Mouse (Mus musculus): ENCODE measurements around the gene Myo3b.
"Not testable (repeated sequence)": the region's sequence is repeated elsewhere in the genome, so short reads cannot be mapped to it uniquely, and the experiment has no call there.

Myo3b gene

DNA sequence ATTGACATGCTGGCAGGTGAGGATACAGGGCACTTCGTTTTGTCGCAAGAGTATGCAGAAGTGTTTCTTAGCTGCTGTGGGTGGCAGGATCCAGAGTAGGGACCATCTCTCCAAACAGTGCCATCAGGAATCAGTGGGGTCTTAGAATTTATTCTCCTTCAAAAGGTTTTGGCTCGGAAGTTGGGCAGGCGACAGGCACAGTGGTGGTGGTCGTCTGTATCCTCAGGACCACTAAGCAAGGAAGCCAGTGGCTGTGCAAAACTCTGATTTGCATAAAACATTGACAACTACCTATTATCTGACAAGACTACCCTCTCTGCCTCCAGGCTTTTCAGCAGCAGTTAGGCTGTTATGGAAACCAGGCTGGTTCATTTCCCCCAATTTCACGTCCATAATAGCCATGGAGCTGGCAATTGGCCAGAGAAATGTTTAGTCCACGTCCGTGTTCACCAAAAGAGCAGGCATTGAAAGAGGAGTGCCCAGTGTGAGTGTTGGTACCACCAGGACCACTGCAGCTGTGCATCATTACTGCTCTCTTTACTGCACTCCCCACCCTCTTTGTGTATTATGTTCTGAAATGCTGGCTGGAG is 163.7 kb downstream of the Myo3b start:
- no peak for DNase-seq

DNA sequence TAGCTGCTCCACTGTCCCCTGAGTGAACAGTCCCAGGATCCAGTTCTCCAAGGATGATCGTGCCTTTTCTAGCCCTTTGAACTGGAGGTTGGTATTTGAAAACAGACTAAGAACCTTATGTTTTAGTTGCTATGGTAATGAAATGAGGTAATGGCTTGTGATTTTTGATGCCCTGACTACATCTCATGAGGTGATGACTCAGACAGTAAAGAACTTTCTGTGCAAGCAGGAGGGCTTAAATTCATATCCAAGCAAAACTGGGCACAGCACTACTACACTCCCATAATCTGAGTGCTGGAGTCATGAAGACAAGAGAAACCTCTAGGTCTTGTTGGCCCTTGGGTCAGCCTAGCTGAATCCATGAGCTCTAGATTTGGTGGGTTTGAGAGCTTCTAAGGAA is 169.5 kb downstream of the Myo3b start:
- DNase-seq, result no peak

DNA sequence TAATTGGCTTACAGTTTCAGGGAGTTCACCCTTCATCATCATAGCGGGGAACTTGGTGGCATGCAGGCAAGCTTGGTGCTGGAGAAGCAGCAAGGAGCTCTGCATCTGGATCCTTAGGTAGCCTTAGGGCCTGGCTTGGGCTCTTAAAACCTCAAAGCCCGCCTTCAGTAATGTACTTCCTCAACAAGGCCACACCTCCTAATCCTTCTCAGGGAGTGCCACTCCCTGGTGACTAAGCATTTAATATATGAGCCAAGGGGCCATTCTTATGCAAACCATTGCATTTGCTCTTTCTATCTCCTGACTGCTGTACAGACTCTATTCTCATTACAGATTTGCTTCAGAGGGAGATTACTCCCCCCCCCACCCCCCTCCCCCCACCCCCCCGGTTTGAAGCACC is 170.9 kb downstream of the Myo3b start:
- DNase-seq, result no peak

DNA sequence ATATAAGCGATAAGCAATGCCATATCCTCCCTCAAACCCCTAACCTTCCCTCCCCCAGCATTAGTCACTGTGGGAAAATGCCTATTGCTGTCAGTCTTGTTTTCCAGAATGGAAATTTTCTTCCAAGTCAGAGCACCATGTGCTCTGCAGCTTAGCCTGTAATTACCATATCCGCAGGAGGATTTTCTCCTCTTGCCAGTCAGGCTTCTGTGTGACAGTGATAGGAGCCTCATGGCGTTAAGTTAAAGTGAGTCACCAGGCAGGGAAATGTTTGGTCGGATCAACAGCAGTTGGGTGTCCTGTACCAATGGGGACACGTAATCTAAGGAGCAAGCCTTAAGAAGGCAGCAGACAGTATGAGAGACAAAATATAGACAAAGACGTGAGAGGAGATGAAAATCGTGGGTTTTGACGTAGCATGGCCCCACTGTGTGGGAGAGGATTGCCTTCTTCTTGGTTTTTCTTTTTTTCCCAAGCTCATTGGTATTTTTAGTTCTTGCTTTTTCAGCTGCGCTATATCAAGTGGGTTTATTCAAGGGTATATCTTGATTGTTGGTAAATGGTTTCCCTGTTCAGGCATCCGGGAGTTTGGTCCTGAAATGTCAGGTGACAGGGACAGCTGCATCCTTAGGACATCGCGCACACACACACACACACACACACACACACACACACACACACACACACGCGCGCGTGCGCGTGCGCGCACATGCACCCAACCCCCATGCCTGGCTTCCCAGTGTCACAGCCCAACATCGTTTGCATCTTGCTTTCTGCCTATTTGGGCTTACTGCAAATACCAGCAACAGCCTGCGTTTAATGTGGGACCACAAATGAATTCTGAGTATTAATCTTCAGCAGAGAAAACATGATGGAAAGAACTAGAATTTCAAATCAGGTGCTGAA is 171.8 kb downstream of the Myo3b start:
- DNase-seq, result no peak

DNA sequence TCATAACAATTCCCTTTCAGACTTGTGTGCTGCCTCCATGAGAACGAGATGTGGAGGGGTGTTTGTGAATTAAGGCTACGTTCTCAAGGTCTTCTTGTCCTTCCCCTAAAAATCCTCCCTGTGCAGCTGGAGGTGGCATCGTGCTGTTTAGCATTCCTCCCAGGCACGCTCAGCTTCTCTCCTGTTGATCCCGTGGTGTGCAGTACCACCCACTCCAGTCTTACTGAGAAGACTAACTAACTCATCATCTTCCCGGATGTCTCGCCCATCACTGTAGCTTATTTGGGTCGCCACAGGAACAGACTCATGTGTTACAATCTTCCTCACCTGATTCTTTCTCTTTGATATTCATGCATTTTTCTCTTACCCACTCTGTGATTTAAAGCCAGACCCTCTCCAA is 175.5 kb downstream of the Myo3b start:
- DNase-seq, result no peak

DNA sequence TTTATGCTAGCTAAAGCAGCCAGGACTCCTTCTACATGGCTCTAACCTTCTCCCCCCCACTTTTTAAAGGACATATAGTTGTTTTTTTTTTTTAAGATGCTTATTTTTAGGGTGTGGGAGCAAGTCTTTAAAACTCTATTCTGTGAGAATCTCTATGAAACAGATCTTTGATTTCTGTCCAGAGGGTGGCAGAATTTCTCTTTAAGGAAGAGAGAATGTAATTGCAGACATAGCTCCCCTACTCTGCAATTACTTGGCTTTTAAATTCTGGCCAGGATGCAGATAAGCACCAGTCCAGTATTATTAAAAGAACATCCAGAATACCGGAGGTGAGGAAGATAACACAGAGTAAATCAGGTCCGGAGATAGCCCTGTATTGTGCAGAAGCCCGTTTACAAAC is 178.9 kb downstream of the Myo3b start:
- DNase-seq, result no peak

DNA sequence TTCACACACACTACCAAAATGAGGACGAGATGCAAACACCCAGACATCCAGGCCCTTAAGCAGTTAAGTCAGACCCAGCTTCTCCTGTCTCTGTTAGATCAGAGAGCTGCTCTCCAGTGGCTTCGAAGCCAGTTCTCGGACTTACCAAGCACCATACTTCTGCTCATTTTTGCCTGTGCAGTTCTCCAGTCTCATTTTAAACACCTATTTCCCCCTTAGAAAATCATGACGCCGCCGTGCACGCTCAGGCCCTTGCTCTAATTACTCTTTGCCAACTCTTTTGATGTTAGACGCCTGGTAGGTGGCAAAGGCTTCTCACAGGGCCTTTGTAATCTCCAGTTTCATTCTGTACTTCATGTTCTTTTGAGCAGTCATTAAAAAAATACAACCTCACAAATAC is 179.5 kb downstream of the Myo3b start:
- DNase-seq, result no peak

DNA sequence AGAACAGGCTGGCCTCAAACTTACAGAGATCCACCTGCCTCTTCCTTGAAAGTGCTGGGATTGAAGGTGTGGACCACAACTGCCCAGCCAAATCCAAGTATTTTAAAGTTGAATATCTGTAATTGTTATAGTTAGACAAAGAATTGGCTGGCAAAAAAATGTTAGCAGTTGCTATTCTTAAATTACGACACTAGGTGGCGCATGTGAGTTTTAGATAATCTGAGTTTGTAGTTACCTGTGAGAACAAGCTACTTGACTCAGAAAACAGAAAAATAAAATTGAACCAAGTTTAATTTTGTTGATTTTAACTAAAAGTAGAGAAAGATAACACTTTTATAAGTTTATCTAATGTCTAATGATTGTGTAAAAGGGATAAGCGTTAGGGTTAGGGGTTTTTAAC is 187.8 kb downstream of the Myo3b start:
- no peak for DNase-seq

DNA sequence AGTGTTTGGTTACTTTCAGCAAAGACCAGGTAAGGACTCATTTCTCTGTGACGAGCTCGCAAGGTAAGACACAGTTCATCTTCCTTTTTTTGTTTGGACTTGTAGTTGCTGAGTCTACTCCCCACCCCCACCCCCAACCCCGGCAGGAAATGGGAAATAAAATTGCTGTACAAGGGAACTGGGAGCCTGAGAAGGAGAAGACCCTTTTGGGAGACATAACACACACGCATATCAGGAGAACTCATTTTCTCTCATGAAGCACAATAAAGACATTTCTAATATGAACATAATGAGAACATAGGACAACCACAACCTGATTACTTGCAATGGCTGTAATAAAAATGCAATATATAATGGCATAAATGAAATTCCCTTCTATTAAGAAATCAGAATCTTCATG is 195.5 kb downstream of the Myo3b start:
- not testable (repeated sequence) for DNase-seq

DNA sequence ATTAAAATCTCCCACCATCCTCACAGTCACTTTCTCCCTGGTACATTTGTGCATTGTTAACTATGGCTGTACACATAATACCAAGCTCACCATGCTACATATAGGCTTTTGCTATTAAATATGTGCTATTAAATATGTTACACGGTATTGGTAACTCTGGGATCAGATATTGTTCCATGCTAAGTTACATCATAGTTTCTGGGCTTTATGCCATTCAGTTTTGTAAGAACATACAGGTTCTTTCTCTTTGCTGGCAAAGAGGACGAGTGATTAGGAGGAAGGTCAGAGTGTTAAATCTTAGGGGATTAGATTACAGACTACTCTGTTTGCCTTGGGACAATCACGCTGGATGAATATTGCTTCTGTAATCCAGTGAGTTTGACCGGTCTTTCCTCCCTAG is 207.1 kb downstream of the Myo3b start:
- DNase-seq, result no peak

DNA sequence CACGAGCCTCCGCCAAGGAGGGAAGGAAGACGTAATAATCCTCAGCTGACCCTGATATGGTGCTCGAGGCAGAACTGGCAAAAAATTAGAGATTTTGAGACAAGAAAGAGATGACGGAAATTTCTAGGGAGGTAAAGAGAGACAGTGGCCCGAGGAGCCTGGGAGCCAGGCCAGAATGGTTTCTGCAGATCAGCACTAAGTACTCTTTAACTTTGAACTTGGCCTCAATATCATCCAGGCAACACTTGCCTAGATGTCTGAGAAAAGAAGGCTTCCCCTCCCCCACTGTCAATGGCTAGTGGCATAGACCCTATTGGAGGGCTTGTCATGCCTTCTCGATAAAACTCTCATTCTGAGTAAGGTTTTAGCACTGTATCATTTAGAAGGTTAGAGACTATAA is 209.7 kb downstream of the Myo3b start:
- DNase-seq, result no peak

DNA sequence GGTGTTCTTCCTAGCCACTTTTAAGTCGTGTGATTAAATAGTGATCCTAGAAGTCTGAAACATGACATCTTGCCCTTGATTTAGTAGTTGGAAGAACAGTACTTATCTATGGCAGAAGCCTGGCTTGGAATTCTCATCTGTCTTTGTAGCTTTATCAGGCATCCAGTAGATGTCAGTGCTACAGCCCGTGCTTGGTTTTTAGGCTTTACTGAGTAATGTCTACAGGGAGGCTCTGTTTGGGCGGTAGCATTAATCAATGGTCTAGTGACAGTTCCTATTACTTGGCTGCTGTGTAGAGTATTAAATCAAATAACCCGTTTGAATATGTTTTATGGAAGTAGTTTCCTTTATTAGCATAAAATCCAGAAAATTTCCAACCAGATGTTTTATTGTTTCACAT is 210.9 kb downstream of the Myo3b start:
- DNase-seq, result no peak

DNA sequence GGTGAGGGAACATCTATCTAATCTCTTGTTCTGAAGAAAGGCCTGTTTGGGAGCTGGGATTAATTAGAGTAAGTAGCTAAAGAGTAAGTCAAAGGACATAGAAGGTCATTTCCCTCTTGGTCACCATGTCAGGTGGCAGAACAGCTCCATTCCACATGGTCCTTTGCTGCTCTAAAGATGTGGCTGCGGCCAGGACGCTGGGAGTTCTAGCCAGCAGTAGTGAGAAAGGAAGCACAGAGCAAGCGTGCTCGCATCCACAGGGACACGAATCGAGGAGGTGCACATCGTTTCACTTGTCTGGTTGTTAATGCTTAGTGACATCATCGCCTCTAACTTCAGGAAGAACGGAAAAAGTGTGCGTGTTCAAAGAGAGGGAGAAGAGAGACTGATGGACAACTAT is 212.3 kb downstream of the Myo3b start:
- DNase-seq, result no peak

DNA sequence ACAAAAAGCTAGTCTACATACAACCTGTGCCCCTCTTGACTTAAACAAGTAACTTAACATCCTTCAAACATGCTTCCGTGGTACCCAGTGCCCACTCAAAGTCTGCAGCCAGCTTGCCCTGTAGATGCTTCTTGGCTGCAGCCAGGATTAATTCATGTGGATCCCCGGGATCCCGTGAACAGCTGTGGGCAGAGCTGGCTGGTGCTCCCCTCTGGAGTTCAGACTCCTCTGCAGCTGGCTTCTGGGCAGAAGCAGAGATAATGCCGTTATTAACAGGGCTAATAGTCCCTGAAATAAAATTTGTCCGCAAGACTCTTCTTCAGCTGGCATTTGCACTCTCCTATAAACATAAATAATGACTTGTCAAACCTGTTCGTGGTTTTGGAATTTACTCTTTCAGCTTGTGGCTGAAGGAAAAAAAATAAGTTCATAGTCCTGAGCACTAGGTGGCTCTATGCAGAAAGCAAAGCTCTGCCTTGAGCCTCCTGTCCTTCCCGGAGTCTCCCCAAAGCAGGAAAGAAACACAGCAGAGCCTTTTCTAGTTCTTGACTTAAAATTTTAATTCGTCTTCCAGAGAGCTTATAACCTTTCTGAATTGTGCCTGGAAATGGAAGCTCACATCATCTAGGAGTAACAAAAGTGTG is 220.6 kb downstream of the Myo3b start:
- no peak for DNase-seq

DNA sequence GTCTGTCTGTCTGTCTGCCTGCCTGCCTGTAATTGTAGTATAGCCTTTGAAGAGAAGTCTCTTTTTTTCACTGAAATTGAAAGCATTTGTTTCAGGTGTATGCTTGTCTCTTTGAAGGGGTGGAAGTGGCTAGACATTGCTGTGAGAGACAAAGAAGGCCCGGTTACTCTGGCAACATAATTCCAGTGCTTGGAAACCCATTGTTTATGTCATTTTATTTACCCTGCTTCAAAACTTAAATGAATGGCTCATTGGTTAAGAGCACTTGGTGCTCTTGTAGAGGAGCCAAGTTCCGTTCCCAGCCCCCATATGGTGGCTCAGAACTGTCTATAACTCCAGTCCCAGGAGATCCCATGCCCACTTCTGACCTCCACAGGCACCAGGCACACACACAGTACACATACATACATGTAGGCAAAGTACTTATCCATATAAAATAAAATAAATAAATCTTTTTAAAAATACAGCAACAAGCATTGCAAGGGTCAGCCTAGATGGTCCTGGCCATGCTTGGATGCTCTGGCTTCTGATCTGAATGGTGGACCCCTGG is 221.8 kb downstream of the Myo3b start:
- DNase-seq, result no peak

DNA sequence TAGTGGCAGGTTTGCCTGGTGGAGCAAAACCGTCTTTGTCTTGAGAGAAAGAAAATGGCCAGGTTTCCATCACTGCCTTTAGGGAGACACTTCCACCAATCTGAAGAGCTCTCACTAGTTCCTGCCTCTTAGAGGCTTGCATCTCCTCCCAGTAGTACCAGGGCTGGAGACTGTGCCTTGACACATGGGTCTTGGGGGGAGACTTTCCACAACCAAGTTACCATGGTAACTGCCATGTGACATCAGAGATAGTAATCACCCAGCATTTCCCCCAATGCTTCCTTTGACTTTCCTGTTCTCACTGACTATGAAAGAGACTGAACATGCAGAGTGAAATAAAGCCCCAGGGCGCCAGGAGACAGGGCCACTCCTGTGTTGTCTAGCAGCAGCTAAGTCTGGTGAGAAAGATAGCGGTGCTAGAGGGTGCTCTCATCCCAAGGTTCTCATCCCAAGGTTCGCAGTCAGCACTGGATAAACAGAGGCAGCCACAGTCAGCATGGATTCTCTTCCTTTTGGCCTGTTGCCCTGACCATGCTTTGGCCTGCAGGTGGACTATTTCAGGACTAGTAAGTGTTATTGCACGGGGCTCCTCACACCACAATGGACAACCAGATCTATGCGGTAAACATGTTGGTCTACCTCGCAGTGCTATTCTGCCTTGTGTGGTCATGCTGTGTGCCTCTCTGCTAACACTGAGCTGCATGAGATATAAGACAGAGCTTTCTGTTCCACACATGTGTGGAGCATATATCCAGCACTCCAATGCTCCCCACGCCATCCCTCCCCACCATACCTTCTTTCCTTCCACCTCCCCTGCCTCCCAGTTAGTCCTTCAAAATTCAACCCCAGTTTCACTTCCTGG is 223.0 kb downstream of the Myo3b start:
- no peak for DNase-seq

DNA sequence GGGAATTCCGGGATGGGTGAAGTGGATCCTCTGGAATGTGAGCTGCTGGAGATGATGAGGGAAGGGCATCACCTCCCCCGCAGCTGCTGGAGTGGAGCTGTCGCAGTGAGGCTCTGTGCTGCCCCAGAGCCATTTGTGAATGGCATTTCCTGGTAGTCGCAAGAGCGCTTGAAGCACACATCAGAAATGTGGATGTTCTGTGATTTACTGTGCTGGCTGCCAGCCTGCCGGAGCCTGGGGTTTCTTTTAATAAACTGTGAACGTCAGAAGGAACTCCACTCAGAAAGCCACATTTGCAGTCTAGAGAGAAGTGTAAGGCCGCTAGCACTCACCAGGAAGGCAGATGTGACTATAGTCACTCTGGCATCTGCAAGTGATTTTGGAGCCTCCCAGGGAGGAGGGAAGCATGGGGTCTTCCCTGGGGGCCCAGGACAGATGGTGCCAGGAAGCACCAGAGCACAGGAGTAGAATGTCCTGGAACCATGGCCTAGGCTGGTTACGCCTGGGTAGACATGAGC is 223.7 kb downstream of the Myo3b start:
- DNase-seq, result no peak

DNA sequence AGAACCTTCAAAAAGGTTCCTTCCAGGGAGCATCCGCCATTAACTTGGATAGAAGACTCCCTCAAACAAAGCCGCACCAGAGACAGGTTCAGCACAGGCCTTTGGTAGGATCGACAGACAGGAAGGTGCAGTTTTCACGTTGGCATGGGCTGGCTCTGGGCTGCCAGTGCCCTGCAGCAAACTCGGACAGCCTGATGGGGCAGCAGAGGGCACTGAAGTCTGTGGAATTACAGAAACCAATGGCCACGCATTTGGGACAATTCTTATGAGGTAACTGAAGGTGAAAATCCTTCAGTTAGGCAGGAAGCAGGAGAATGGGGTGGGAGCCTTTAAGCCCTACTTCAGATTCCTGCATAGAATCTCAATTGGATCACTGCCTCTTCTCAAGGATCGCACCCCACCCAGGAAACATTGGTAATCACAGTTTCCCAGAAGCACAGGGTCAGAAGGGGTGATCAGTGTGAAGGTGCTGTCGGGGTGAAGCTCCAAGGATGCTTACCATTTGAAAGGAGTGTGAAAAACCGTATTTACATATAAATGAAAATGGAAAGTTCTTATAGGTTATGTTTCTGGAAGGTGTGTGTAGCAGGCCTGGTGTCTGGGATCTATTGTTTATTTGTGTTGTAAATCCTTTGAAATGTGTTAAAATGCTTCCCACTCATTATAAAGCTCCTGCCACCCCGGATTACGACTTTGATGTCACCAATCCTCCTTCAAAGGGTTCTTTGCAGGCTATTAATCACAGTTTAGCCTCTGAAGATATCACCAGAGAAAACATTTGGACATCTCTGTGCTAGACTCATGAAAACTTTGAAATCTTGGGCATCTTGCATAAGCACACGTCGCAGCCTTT is 239.7 kb downstream of the Myo3b start:
- DNase-seq, result peak; percentile 8

DNA sequence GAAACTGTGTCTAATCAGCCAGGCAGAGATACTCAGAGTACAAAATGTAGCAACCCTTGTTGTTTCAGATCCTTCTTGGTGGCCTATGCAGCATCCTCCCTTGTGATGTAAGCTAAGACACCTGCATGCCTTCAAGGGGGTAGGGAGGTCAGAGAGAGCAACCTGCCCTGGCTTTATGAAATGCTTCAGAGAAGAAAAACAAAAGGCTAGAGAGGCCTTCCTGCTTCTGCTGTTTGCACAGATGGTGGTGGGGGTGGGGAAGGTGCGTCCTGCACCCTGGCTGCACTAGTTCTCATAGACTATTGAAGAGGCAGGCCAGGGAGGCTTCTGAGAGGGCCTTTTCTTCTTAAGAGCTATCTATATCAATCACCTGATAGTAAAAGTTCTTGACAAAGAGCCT is 245.2 kb downstream of the Myo3b start:
- no peak for DNase-seq

DNA sequence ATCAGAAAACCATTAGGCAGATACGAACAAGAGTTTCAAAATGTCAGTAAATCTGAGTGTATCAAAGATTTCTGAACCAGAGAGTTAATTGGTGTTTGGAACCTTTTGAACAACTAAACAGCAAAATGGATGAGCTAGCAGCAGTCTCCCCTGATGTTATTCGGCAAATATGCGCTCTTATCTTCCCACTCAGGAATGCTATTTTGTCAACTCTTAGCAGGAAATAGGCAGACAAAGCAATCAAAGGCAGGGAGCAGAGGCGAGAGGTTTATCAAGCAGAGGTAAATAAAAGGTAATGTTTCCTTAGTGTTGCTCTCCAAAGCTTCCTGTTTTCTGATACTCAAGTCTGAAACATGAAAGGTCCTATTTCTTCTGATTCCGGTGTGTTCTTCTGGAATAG is 252.1 kb downstream of the Myo3b start:
- DNase-seq, result no peak

DNA sequence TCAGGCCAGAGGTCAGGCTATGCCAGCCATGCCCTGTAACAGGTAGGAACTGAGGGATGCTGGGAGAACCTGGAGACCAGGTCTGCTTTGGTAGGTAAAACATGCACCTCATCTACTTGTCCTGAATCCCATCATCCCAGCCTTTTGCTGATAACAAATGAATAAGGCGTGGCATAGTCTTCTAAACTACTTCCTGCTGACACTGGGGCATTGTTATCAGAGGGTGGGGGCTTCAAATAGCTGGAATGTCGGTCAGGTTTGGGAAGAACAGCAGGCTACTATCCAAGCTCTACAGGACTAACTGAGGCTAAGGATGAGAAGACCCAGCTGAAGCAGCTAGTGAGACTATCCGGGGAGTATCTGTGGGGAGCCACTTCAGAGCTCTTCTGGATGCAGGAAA is 253.8 kb downstream of the Myo3b start:
- DNase-seq, result no peak

DNA sequence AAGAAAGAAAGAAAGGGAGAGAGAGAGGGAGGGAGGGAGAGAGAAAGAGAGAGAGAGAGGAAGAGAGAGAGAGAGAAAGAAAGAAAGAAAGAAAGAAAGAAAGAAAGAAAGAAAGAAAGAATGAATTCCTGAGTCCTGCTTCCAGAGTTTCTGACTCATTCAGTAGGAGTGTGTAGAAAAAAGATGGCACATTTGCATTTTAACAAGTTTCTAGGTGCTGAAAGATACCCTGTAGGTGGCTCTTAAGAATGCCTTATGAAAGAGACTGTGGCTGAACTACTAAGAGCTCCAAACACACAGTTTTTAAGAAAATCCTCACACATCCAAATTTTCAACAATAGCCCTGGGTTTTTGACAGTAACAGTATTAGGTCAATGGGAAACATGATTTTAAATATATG is 264.0 kb downstream of the Myo3b start:
- no peak for DNase-seq
